Mouse (Mus musculus) kidney, adult 8-10 months (tissue): ENCODE measurements around the gene Gipc3.

Source experiments
- DNase-seq, 2 experiments: peaks; one replicate each; pipeline ENCODE4 v3.0.0; 2022

Gene Gipc3

DNA sequence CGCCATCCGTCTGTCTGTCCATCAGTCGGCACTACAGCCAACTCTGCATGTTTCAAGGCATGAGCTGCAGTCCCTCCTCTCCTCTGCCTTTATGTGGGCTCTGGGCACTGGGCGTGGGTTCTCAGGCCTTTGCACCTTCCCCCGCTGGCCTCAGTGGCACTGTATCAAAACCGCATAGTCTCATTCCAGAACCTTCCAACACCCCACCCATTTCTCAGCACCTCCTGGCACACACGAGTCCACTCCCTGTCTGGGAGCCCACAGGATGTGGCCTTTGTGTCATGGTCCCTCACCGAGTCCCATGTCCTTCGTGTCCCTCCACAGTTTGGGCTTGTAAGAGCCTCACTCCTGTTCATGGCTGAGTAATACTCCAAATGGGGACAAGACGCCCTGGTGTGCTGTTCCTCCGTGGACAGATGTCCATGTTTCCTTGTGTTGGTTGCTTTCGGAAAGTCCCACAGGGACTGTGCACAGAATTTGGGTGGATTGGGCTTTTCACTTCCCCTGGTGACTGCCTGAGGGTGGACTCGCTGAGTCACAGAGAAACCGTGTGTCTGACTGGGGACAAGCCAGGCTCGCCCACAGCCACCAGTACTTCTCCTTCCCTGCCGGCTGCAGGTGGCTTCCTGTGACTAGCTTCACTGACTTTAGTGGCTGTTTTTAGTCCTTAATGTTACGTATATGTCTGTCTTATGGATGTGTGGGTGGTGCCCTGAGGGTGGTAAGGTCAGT, 44.5 kb downstream of the Gipc3 start:
- DNase-seq: no peak

DNA sequence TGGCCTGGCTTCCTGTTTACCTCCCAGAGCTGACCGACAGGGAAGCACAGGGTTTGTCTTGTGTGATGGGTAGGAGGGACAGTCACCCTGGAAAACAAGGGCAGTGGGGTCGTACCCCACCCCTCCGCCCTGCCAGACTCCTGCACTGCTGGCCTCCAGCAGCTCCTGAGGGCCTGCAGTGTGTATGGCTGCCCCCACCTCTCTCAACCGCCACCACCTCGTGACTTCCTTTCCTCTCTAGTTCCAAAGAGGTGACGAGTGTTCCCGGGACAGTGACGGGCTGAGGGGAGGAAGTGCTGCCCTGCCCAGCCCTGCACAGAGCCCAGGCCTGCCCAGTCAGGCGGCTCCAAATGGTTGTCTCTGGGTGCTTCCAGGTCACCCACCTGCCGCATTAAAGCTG, 45.2 kb downstream of the Gipc3 start:
- DNase-seq: peak in 1 of 2 experiments; percentile 62

DNA sequence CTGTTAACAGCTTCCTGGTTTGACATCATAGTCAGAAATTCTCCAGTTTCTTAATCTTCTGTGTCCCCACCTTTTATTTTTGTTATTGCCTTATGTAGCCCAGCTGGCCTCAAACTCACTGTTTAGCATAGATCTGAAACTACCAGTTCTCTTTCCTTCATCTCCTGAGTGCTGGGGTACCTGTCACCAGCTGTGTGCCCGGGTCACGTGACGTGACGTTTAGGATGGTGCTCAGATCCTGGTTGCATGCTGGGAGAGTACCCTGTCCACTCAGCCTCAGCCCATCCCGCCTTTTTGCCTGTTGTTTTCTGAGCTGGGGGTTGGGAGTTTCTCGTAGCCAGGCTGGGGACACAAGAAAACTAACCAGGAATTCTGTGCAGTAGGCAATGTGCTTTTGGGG, 45.8 kb downstream of the Gipc3 start:
- no peak for DNase-seq

DNA sequence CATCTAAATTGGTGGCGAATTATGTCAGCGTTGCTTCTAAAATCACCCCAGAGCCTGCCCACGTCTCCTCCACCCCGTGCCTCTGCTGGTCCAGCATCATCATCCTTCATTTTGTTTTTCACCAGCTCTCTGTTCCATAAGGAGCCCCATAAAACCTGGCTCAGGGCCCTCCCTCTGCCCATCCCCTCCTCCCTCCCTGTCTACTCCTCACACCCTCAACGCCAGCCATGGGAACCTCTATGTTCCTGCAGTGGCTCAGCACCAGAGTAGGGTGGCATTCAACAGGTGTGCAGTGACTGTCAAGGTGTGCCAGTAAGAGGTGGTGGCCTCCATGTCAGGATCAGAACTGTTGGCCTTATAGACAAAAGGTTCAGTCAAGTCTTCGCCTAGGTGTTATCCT, 47.9 kb downstream of the Gipc3 start:
- DNase-seq: no peak

DNA sequence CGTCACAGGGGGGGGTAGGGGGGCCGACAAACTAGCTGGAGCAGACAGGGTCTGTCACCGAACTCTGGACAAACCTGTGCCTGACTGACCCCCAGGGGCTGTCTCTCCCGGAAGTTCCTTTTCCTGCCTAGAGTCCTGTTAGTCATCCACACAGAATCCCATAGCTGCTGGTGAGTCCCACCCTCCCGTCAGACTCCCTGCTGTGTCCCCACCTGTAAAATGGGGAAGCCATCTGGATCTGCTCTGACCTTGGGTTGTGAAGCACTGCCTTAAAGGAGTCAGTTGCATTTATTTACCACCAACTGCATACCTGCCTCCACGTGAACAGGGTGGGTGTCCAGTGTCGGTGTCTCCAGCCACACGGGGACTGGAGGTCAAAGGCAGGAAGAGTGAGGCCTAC, 48.6 kb downstream of the Gipc3 start:
- DNase-seq: no peak

DNA sequence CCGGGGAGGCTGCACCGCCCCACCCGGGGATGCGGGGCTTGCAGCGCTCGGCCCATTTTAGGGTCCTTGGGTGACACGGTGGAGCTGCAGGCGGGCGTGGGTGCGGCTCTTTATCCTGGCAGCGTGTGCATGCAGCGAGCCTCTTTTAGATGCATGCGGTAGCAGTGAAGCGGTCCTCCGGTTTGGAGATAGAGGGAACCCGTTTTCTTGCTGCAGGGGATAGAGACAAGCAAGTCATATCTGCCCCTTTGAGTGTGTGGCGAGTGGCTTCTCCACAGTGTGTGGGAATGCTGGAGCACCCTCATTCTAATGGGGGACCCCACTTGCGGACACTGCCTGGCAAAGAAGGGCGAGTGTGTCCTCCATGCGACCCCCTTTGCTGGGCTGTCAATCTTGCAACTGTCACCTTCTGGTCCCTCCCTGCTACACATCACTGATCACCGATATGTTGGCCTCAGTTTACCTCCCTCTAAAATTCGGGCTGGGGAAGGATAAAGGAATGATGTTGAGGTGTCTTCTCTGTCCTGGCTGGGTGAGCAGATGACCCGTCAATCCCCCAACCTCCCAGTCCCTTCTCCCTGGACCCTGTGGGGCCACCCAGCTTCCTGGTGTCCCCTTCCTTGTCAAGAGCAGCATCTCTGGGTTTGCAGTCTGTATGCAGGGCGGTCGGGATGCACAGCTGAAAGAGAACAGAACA, 49.6 kb downstream of the Gipc3 start:
- DNase-seq: no peak

DNA sequence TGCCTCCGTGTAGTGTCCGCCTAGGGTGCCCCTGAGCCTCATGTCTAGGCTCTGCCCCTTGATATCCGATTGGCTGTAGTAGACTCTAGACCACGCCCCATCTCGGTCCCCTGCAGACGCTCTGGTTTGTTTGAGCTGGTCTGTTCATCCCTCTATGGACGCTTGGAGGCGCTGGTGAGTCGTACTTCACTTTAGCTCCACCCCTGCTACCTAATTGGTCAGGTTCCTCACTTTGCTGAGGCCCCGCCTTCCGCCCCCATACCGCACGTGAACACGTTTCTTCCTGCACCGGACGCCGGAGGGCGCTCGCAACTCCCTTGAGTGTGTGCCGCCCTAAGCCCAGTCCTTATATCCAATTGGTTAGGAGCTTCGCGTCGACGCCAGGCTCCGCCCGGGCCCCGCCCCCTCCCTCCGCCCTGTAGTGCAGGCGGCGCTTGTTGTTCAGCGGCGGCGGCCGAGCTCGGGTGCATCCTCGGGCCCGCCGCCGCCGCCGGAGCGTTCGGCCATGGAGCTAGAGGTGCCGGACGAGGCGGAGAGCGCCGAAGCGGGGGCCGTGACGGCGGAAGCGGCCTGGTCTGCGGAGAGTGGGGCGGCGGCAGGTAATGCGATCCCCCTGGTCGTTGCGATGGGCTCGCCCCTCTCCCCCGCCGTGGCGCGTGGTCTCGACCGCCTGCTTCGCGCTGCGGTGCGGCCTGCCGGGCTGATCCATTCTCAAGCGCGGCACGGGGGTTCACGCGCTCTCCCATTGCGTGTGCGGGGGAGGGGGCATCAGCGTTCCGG, 50.3 kb downstream of the Gipc3 start, which contains the start of gene Pip5k1c:
Gene Pip5k1c (plus strand): TSS at position 410 of the 780 bp plus-strand sequence.
- peak; percentile 100 for DNase-seq

DNA sequence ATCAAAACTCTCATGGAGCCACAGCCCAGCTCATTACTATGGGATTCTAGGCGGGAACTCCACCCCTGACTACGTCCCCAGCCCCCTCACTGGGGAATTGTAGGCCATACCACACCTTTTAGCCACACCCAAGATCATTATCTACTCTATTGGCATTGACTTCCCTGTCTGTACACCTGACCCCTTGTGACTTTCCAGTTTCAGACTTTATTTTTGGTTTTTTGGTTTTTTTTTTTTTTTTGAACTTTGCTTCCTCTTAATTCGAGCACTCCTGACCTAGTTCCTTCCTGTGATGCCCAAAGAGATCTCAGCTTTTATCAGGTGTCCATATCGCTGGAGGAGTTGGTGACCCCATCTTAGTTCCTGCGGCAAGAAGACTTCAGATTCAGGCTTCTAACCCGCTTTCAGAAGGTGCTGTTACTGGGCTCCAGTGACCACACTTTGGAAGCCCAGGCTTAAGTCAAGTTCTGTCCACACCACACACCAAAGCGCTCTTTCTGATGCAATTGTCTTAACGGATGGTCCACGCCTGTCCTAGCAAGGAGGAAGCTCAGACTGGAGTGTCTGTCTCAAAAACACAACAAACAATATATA, 51.5 kb downstream of the Gipc3 start, which contains the start of gene Tjp3:
Gene Tjp3 (minus strand): TSS at position 71 of the 594 bp plus-strand sequence.
- DNase-seq: no peak

DNA sequence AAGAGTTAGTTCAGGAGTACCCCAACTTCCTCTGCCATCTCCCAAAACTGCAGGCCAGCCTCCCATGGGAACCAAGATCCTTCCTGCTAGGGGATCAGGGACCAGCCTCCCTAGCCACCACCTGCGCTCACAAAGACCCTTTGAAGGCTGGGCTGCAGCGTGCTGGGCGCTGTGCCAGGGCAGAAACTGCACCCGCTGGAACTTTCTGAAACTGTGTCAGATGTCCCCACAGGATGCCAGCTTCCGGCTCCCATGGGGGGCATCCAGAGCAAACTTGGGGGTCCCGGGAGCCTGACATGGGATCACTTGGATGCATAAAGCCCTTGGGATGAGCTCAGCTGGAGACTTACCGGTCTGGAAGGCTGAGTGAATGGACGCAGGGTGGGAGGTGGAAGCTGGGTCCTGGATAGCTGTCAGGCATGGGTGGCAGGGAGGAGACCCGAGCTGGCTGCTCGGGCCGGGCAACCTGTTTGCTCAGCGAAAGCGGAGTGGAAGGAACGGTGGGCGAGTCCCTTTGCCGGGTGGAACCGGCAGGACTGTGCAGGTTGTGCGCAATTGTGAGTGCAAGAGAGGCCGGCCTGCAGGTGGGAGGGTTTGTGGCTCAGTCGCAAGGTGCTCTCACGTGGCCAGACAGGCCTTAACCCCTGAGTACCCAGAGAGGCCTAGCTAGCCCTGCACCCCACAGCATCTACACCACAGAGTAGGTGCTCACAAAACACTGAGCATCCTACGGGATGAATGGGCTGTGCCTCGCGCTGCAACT, 52.2 kb downstream of the Gipc3 start:
- peak; percentile 54 to 72 for DNase-seq

DNA sequence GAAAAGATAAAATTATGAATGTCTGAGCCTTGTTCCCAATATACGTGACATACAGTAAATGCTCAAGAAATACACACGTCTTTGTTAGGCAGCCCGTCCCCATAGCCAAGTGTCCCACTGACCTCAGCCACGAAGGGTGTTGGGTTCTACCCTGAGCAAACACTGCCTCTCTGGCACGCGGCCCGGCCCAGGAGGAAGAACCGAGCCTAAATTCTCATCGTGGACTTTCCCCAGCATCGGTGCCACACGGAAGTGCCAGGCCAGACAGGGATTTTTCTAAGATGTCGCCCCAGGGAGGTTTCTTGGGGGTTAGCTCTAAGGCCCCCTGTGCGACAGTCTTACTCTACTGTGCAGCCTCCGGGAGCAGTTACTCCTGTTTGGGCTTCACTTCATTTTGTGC, 53.3 kb downstream of the Gipc3 start:
- DNase-seq: peak in 1 of 2 experiments; percentile 64

DNA sequence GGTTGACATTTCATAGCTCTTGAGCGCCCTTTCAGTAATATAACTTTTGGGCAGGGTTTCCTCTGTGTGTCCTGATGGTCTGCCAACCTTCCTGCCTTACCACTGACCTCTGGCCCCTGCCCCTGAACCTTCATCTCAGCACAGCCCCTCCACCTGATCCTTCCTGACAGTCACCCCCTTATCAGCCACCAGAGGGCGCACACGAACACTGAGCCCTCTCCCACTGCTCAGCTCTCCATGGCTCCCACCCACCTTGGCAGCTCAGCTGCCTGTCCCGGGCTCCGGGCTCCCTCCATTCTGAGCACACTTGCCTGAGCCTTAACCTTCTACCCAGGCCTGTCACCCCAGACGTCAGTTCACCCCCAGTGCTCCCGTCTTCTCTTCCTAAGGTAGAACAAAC, 53.8 kb downstream of the Gipc3 start:
- DNase-seq: peak in 1 of 2 experiments; percentile 62

DNA sequence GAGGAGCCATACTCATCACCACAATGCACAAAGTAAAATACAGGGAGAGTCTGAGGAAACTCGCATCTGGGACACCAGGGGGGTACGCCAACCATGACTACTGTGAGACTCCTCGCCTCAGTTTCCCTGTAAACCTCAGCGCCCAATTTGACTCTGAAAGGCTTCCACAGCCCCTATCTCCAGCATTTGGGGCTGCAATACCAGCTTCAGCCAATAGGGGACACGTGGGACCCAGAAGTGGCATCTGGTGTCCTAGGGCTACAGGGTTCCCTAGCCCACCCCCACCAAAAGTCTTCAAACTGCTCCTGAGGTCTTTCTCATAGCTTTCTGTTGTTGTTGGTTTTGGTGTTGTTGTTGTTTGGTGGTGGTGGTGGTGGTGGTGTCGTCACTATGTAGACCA, 54.5 kb downstream of the Gipc3 start:
- DNase-seq: peak in 1 of 2 experiments; percentile 54

DNA sequence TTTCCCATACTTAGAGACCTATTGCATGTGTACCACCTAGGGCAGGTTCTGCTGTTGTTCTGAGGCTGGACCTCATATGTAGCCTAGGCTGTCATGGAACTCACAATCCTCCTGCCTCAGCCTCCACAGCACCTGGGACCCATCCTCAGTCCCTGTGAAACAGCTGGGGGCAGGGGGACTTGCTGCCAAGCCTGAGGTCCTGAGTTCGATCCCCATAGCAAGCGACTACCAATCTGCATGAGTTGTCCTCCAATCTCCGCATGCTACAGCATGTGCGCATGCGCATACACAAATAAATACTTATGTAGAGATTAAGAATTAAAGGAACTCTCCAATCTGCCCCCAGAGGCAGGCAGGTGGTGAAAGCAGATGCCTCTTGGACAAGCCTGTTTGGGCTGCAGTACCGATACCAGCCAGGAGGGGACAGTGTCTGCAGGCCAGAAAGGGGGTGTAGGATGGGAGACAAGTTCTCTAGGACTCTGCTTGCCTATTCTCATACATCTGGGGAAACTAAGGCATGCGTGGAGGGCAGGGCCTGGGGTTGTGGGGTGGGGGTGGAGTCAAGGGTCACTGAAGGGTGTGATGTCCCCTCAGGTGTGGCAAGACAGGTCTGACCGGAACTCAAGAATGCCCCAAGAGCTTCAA, 55.4 kb downstream of the Gipc3 start:
- DNase-seq: peak in 1 of 2 experiments; percentile 63

DNA sequence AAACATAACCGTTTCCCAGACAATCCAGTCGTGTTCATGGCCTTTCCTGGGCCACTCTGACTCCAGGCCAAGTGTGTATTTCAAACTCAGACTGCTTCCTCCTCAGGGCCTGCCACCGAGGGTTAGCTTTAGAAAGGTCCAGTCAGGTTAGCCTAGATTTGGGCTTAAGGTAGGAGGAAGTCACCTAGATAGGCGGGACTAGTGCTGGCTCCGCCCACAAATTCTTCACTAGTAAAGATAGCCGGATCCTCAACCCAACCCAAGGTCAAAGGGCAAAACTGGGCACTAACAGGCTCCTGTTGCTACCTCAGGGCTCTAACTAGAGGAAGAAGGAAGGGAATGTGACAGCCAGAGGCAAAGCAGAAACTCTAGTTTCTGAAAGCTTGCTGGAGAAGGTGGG, 56.5 kb downstream of the Gipc3 start:
- DNase-seq: peak; percentile 72 to 80

DNA sequence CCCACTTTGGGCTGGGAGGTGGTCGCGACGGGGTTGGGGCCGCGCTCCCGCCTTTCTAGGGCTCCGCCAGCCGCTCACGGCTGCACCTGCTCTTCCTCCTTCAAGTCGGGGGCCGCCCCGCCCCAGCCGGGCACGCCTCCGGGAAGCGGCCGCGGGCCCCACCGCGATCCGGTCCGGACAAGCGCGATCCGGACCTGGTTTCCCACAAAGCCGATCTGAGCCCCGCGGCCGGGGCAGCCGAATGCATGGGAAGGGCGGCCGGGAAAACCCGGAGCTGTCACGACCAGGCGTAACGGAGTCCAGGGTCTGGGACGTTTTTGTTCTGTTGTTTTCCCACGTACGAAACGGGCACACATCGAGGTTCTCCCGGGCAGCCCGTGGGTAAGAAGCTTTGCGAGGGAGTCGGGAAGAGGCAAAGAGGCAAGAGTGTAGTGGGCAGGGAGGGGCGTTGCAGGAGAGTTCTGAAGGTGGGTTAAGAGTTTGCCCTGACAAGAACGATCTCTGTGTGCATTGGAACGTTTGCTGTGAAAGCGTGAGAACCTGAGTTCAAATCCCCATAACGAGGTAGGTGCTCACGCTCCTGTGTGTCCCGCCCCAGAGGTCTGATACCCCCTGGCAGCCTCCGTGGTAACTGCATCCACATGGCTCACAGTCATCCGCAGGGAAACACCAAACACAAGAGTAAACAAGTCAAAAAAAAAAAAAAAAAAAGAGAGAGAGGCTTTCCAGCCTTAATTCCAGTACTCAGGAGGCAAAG, 57.2 kb downstream of the Gipc3 start:
- DNase-seq: peak; percentile 83 to 89
